Mouse (Mus musculus) layer of hippocampus, adult 9-11 months (tissue): Measurements from ENCODE around the gene Ak5.

Experiments
- DNase-seq: peaks from one replicate; pipeline ENCODE4 v3.0.0; 2022

The Ak5 gene

GRCm38 (mm10) chr3:152564516-152565113 lies 103.5 kb downstream of the Ak5 start:
- no peak for DNase-seq

- no peak for DNase-seq
Measured at GRCm38 (mm10) chr3:152563833-152564232, 104.3 kb downstream of the Ak5 start.

- no peak for DNase-seq
Measured at GRCm38 (mm10) chr3:152561708-152562107, 106.5 kb downstream of the Ak5 start.

GRCm38 (mm10) chr3:152559295-152559694 lies 108.9 kb downstream of the Ak5 start:
- DNase-seq, result no peak

- DNase-seq, result no peak
Measured at GRCm38 (mm10) chr3:152558106-152558505, 110.1 kb downstream of the Ak5 start.

GRCm38 (mm10) chr3:152557659-152558058 lies 110.5 kb downstream of the Ak5 start:
- DNase-seq, result no peak

GRCm38 (mm10) chr3:152556919-152557318 lies 111.2 kb downstream of the Ak5 start:
- no peak for DNase-seq

GRCm38 (mm10) chr3:152556435-152556834 lies 111.7 kb downstream of the Ak5 start:
- DNase-seq, result no peak

GRCm38 (mm10) chr3:152555216-152555615 lies 112.9 kb downstream of the Ak5 start:
- no peak for DNase-seq

- DNase-seq, result no peak
Measured at GRCm38 (mm10) chr3:152554366-152554765, 113.8 kb downstream of the Ak5 start.

GRCm38 (mm10) chr3:152552641-152553040 lies 115.5 kb downstream of the Ak5 start:
- DNase-seq, result no peak

GRCm38 (mm10) chr3:152550528-152551115 lies 117.5 kb downstream of the Ak5 start:
- no peak for DNase-seq

GRCm38 (mm10) chr3:152550031-152550430 lies 118.1 kb downstream of the Ak5 start:
- no peak for DNase-seq

GRCm38 (mm10) chr3:152544921-152545320 lies 123.2 kb downstream of the Ak5 start:
- no peak for DNase-seq

- DNase-seq, result no peak
Measured at GRCm38 (mm10) chr3:152542298-152542697, 125.9 kb downstream of the Ak5 start.

GRCm38 (mm10) chr3:152530344-152530743 lies 137.8 kb downstream of the Ak5 start:
- DNase-seq, result no peak

- no peak for DNase-seq
Measured at GRCm38 (mm10) chr3:152529058-152529972, 138.8 kb downstream of the Ak5 start.

- DNase-seq, result peak; percentile 58
Measured at GRCm38 (mm10) chr3:152526721-152527120, 141.4 kb downstream of the Ak5 start.

GRCm38 (mm10) chr3:152523315-152523638 lies 144.9 kb downstream of the Ak5 start:
- DNase-seq, result no peak

GRCm38 (mm10) chr3:152522634-152523314 lies 145.4 kb downstream of the Ak5 start:
- no peak for DNase-seq

GRCm38 (mm10) chr3:152521054-152521453 lies 147.1 kb downstream of the Ak5 start:
- DNase-seq, result peak; percentile 71

- DNase-seq, result no peak
Measured at GRCm38 (mm10) chr3:152520074-152520473, 148.1 kb downstream of the Ak5 start.

- DNase-seq, result no peak
Measured at GRCm38 (mm10) chr3:152519556-152519955, 148.6 kb downstream of the Ak5 start.
